Mouse (Mus musculus) hindbrain, embryonic 11.5 days (tissue): ENCODE measurements at regions not wholly inside any gene's neighbourhood (a gene's known extent, or its start where the extent isn't known, plus 50 kb on each side); places are given as distances from the start of the nearest gene placed in this dataset.

Experiments
- ATAC-seq: fragments of 200-750 bp; cut with Nextera tagmentation; 2 replicates; pipeline ENCODE4 v1.8.0; 2017; ENCODE audit warnings: mild to moderate bottlenecking, moderate TSS enrichment, moderate library complexity; ENCODE audit not compliant: low FRiP score
- DNase-seq: peaks from one replicate; pipeline ENCODE4 v3.0.0-alpha.2; 2015; ENCODE audit warnings: low spot score
- H3K27ac ChIP-seq: fragments of 300-500 bp; sonication (generic); 2 replicates; pipeline ENCODE4 v1.5.1; 2014; ENCODE audit warnings: mild to moderate bottlenecking, low read depth, low read length
- H3K27me3 ChIP-seq: fragments of 300-500 bp; sonication (generic); 2 replicates; pipeline ENCODE4 v1.6.1; 2014; ENCODE audit warnings: mild to moderate bottlenecking, low read length, moderate library complexity, mixed read lengths; ENCODE audit not compliant: control insufficient read depth, insufficient read depth
- H3K36me3 ChIP-seq: fragments of 300-500 bp; sonication (generic); 2 replicates; pipeline ENCODE4 v1.6.1; 2014; ENCODE audit warnings: mild to moderate bottlenecking, low read length, moderate library complexity, mixed read lengths; ENCODE audit not compliant: control insufficient read depth, insufficient read depth
- H3K4me1 ChIP-seq: fragments of 300-500 bp; sonication (generic); replicated peaks from 2 replicates; pipeline ENCODE4 v1.6.1; 2014; ENCODE audit warnings: low read length, mixed read lengths; ENCODE audit not compliant: control insufficient read depth, insufficient read depth
- H3K4me2 ChIP-seq: fragments of 300-500 bp; sonication (generic); replicated peaks from 2 replicates; pipeline ENCODE4 v1.6.1; 2014; ENCODE audit warnings: mild to moderate bottlenecking, low read depth, low read length
- H3K4me3 ChIP-seq: fragments of 300-500 bp; sonication (generic); 2 replicates; pipeline ENCODE4 v1.5.1; 2014; ENCODE audit warnings: low read depth, low read length
- H3K9ac ChIP-seq: fragments of 300-500 bp; sonication (generic); 2 replicates; pipeline ENCODE4 v1.6.1; 2014; ENCODE audit warnings: low read depth, low read length
- H3K9me3 ChIP-seq: fragments of 300-500 bp; sonication (generic); 2 replicates; pipeline ENCODE4 v1.6.1; 2016; ENCODE audit warnings: low read length; ENCODE audit not compliant: control insufficient read depth
- WGBS: fragments of 180-500 bp; shearing (Covaris S2); extraction: QIAGEN DNeasy Blood & Tissue Kit; methylation state at CpG from one replicate; pipeline ENCODE4 v1.1.7; 2014; 5-methylcytosine and 5-hydroxymethylcytosine counted together

- Histone ChIP-seq H3K27ac (no peak overlapping the region), H3K27me3 (no peaks in the 10 kb centered on the region), H3K4me3 (no peak overlapping the region), H3K4me1 (no peaks in the 10 kb centered on the region), H3K9me3 (no peaks in the 10 kb centered on the region), H3K36me3 (no peaks in the 10 kb centered on the region), H3K9ac (no peak overlapping the region), H3K4me2 (no peak overlapping the region)
- ATAC-seq (no peak), DNase-seq (no peak)
- WGBS, result 66% methylated on average over 5 of the region's 5 CpGs
Measured at GRCm38 (mm10) chr13:5778443-5779171, 82.7 kb upstream of the Klf6 start.

GRCm38 (mm10) chr13:5779410-5779809 lies 81.9 kb upstream of the Klf6 start:
- no peak for ATAC-seq
- Histone ChIP-seq H3K27ac (no peak overlapping the region), H3K9me3 (no peaks in the 10 kb centered on the region), H3K4me1 (no peaks in the 10 kb centered on the region), H3K36me3 (no peaks in the 10 kb centered on the region), H3K9ac (no peak overlapping the region), H3K4me3 (no peak overlapping the region), H3K4me2 (no peak overlapping the region), H3K27me3 (no peaks in the 10 kb centered on the region)
- 51% methylated on average over 4 of the region's 4 CpGs for WGBS
- DNase-seq, result peak; percentile 23

GRCm38 (mm10) chr13:5782540-5782939 lies 78.7 kb upstream of the Klf6 start:
- Histone ChIP-seq H3K4me3 (no peak overlapping the region), H3K9me3 (no peaks in the 10 kb centered on the region), H3K4me1 (no peaks in the 10 kb centered on the region), H3K9ac (no peak overlapping the region), H3K4me2 (no peak overlapping the region), H3K36me3 (no peaks in the 10 kb centered on the region), H3K27me3 (no peaks in the 10 kb centered on the region), H3K27ac (no peak overlapping the region)
- DNase-seq (no peak), ATAC-seq (no peak)
- 89% methylated on average over 1 of the region's 1 CpGs for WGBS

DNA sequence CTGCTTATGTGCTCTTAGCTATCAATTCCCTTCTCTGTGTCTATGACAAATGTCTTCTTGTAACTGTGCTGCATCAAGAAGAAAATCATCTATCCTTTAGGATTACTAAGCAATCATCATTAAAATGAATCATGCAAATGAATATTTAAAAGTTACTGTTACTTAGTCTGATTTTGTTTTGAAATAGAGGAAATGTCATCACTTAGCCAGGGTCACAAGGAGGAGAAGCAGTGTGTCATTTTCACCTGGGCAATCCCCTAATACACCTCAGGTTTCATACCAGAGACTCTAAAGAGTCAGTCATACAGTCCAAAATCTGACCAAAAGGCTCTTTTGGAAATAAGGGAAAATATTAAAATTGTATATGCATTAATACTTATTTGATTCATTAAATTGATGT lies 74.2 kb upstream of the Klf6 start:
- DNase-seq (no peak), ATAC-seq (no peak)
- H3K9ac ChIP-seq, result no peak overlapping the region
- H3K27ac ChIP-seq, result no peak overlapping the region
- no peaks in the 10 kb centered on the region for H3K4me1 ChIP-seq
- no peak overlapping the region for H3K4me2 ChIP-seq
- H3K36me3 ChIP-seq, result no peaks in the 10 kb centered on the region
- no peaks in the 10 kb centered on the region for H3K27me3 ChIP-seq
- no peak overlapping the region for H3K4me3 ChIP-seq
- H3K9me3 ChIP-seq, result no peaks in the 10 kb centered on the region

GRCm38 (mm10) chr13:5789302-5789701 lies 72.0 kb upstream of the Klf6 start:
- H3K27me3 ChIP-seq, result no peaks in the 10 kb centered on the region
- H3K9me3 ChIP-seq, result no peaks in the 10 kb centered on the region
- H3K4me1 ChIP-seq, result no peaks in the 10 kb centered on the region
- 94% methylated on average over 3 of the region's 3 CpGs for WGBS
- DNase-seq, result no peak
- no peak overlapping the region for H3K27ac ChIP-seq
- H3K9ac ChIP-seq, result no peak overlapping the region
- ATAC-seq, result no peak
- H3K4me2 ChIP-seq, result no peak overlapping the region
- H3K4me3 ChIP-seq, result no peak overlapping the region
- no peaks in the 10 kb centered on the region for H3K36me3 ChIP-seq

- WGBS, result 51% methylated on average over 7 of the region's 7 CpGs
- DNase-seq (no peak), ATAC-seq (no peak)
- no peaks in the 10 kb centered on the region for H3K4me1 ChIP-seq
- no peaks in the 10 kb centered on the region for H3K27me3 ChIP-seq
- no peaks in the 10 kb centered on the region for H3K36me3 ChIP-seq
- H3K4me2 ChIP-seq, result no peak overlapping the region
- H3K9ac ChIP-seq, result no peak overlapping the region
- no peak overlapping the region for H3K27ac ChIP-seq
- H3K9me3 ChIP-seq, result no peaks in the 10 kb centered on the region
- no peak overlapping the region for H3K4me3 ChIP-seq
Measured at GRCm38 (mm10) chr13:5802079-5802478, 59.2 kb upstream of the Klf6 start.

DNA sequence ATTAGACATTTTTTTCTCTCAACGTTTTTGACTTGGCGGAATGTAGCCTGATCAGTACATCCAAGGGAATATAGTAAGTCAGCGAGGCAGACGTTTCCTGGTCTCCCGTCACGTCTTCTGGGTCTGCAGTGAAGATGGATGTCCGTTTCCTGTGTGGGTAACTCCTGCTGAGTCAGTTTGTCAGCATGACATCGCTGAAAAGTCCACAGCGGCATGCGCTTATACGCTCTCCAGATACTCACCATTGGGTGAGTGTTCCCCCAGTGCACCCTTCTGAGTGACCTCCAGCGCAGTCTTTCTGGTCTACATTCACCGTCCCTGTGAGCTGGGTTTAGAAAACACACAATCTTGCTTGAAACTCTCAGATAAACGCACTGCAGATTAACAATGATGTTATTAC lies 58.5 kb upstream of the Klf6 start:
- H3K4me3 ChIP-seq, result no peak overlapping the region
- no peaks in the 10 kb centered on the region for H3K27me3 ChIP-seq
- ATAC-seq (no peak), DNase-seq (peak; percentile 15)
- no peak overlapping the region for H3K27ac ChIP-seq
- 42% methylated on average over 14 of the region's 14 CpGs for WGBS
- no peaks in the 10 kb centered on the region for H3K9me3 ChIP-seq
- no peak overlapping the region for H3K9ac ChIP-seq
- no peak overlapping the region for H3K4me2 ChIP-seq
- H3K36me3 ChIP-seq, result no peaks in the 10 kb centered on the region
- no peaks in the 10 kb centered on the region for H3K4me1 ChIP-seq

GRCm38 (mm10) chr13:5803540-5804380 lies 57.5 kb upstream of the Klf6 start:
- no peak for ATAC-seq
- no peak overlapping the region for H3K4me3 ChIP-seq
- no peak overlapping the region for H3K9ac ChIP-seq
- no peak overlapping the region for H3K4me2 ChIP-seq
- WGBS, result 9% methylated on average over 6 of the region's 6 CpGs
- no peak overlapping the region for H3K27ac ChIP-seq
- H3K27me3 ChIP-seq, result no peaks in the 10 kb centered on the region
- H3K4me1 ChIP-seq, result no peaks in the 10 kb centered on the region
- no peaks in the 10 kb centered on the region for H3K36me3 ChIP-seq
- H3K9me3 ChIP-seq, result no peaks in the 10 kb centered on the region
- DNase-seq, result no peak
